Mouse (Mus musculus) adrenal gland, adult (tissue): ENCODE measurements at regions not wholly inside any gene's neighbourhood (a gene's known extent, or its start where the extent isn't known, plus 50 kb on each side); places are given as distances from the start of the nearest gene placed in this dataset.
A peak's percentile ranks its signal among the peaks of the same experiment; 100 is the strongest.

Experiments used
- DNase-seq, 2 experiments: peaks; one replicate each; pipeline ENCODE4 v3.0.0; 2022 to 2023; ENCODE audit warnings: low spot score in 1 of 2; ENCODE audit not compliant: inconsistent age in 2 of 2

- peak in 1 of 2 experiments; percentile 65 for DNase-seq
Measured at GRCm38 (mm10) chr12:99039497-99040322, 119.3 kb downstream of the Ttc8 start.

GRCm38 (mm10) chr12:99041606-99042005 lies 121.2 kb downstream of the Ttc8 start:
- no peak for DNase-seq

- DNase-seq = no peak
Measured at GRCm38 (mm10) chr12:99042918-99043862, 122.8 kb downstream of the Ttc8 start.

GRCm38 (mm10) chr12:99044477-99044876 lies 124.1 kb downstream of the Ttc8 start:
- no peak for DNase-seq

GRCm38 (mm10) chr12:99050426-99050825 lies 130.1 kb downstream of the Ttc8 start:
- DNase-seq = peak; percentile 70 to 89

- peak; percentile 58 to 87 for DNase-seq
Measured at GRCm38 (mm10) chr12:99052599-99052998, 132.2 kb downstream of the Ttc8 start.

GRCm38 (mm10) chr12:99057521-99057920 lies 137.1 kb downstream of the Ttc8 start:
- DNase-seq = no peak

GRCm38 (mm10) chr12:99058916-99059315 lies 138.5 kb downstream of the Ttc8 start:
- no peak for DNase-seq

GRCm38 (mm10) chr12:99059491-99059890 lies 139.1 kb downstream of the Ttc8 start:
- DNase-seq = peak in 1 of 2 experiments; percentile 77

- no peak for DNase-seq
Measured at GRCm38 (mm10) chr12:99060702-99061101, 140.3 kb downstream of the Ttc8 start.

- no peak for DNase-seq
Measured at GRCm38 (mm10) chr12:99063441-99063840, 143.1 kb downstream of the Ttc8 start.

- peak; percentile 32 to 62 for DNase-seq
Measured at GRCm38 (mm10) chr12:99063885-99064284, 143.5 kb downstream of the Ttc8 start.

GRCm38 (mm10) chr12:99067962-99068361 lies 147.6 kb downstream of the Ttc8 start:
- no peak for DNase-seq

GRCm38 (mm10) chr12:99073766-99074165 lies 153.4 kb downstream of the Ttc8 start:
- DNase-seq = no peak

- DNase-seq = peak in 1 of 2 experiments; percentile 51
Measured at GRCm38 (mm10) chr12:99077366-99077765, 157.0 kb downstream of the Ttc8 start.

- peak in 1 of 2 experiments; percentile 75 for DNase-seq
Measured at GRCm38 (mm10) chr12:99079873-99080272, 159.5 kb downstream of the Ttc8 start.

GRCm38 (mm10) chr12:99083616-99084015 lies 163.2 kb downstream of the Ttc8 start:
- no peak for DNase-seq

- DNase-seq = peak; percentile 84 to 94
Measured at GRCm38 (mm10) chr12:99084144-99084543, 163.8 kb downstream of the Ttc8 start.

- DNase-seq = no peak
Measured at GRCm38 (mm10) chr12:99087286-99087685, 166.9 kb downstream of the Ttc8 start.

GRCm38 (mm10) chr12:99091770-99092169 lies 171.4 kb downstream of the Ttc8 start:
- DNase-seq = no peak

GRCm38 (mm10) chr12:99093151-99093550 lies 172.8 kb downstream of the Ttc8 start:
- DNase-seq = no peak

GRCm38 (mm10) chr12:99093989-99094388 lies 173.6 kb downstream of the Ttc8 start:
- no peak for DNase-seq
